Mouse (Mus musculus): ENCODE measurements around the gene Slc24a3. TPM values are rescaled to one million over a fixed set of nuclear protein-coding genes. Genes with fewer than 3 reads are reported as not detected.

Slc24a3 gene
- polyA plus RNA-seq, 1 experiment from 2014 or later: 3.1 TPM

- no peaks in the 10 kb centered on the region for H3K9me3 ChIP-seq (ENCODE audit: control insufficient read depth, low read length)
- no peak overlapping the region for H3K9ac ChIP-seq (ENCODE audit: low read depth, low read length)
- no peaks in the 10 kb centered on the region for H3K36me3 ChIP-seq (ENCODE audit: control insufficient read depth, insufficient read depth, low read length)
- no peak overlapping the region for H3K27ac ChIP-seq (ENCODE audit: low read length)
- no peaks in the 10 kb centered on the region for H3K27me3 ChIP-seq (replicated peaks; ENCODE audit: control insufficient read depth, insufficient read depth, low read length)
- 61% methylated on average over 8 of the region's 8 CpGs for WGBS
- no peak overlapping the region for H3K4me2 ChIP-seq (ENCODE audit: low read depth, low read length)
- peak; percentile 44 for ATAC-seq
- no peaks in the 10 kb centered on the region for H3K4me1 ChIP-seq (ENCODE audit: control insufficient read depth, insufficient read depth, low read length)
- H3K4me3 ChIP-seq (ENCODE audit: low read length): no peak overlapping the region
Measured at GRCm38 (mm10) chr2:145588009-145588737, 420.6 kb downstream of the Slc24a3 start.

GRCm38 (mm10) chr2:145591881-145592280 lies 424.3 kb downstream of the Slc24a3 start:
- H3K4me2 ChIP-seq (ENCODE audit: low read depth, low read length): no peak overlapping the region
- WGBS: 81% methylated on average over 8 of the region's 8 CpGs
- no peak overlapping the region for H3K9ac ChIP-seq (ENCODE audit: low read depth, low read length)
- H3K27me3 ChIP-seq (replicated peaks; ENCODE audit: control insufficient read depth, insufficient read depth, low read length): no peaks in the 10 kb centered on the region
- no peak for ATAC-seq
- H3K27ac ChIP-seq (ENCODE audit: low read length): no peak overlapping the region
- H3K36me3 ChIP-seq (ENCODE audit: control insufficient read depth, insufficient read depth, low read length): no peaks in the 10 kb centered on the region
- H3K4me3 ChIP-seq (ENCODE audit: low read length): no peak overlapping the region
- H3K9me3 ChIP-seq (ENCODE audit: control insufficient read depth, low read length): no peaks in the 10 kb centered on the region
- H3K4me1 ChIP-seq (ENCODE audit: control insufficient read depth, insufficient read depth, low read length): no peaks in the 10 kb centered on the region

GRCm38 (mm10) chr2:145593649-145594347 lies 426.2 kb downstream of the Slc24a3 start:
- Histone ChIP-seq H3K9me3 (ENCODE audit: control insufficient read depth, low read length) (no peaks in the 10 kb centered on the region), H3K9ac (ENCODE audit: low read depth, low read length) (no peak overlapping the region), H3K4me3 (ENCODE audit: low read length) (no peak overlapping the region), H3K27me3 (replicated peaks; ENCODE audit: control insufficient read depth, insufficient read depth, low read length) (no peaks in the 10 kb centered on the region), H3K36me3 (ENCODE audit: control insufficient read depth, insufficient read depth, low read length) (no peaks in the 10 kb centered on the region), H3K4me1 (ENCODE audit: control insufficient read depth, insufficient read depth, low read length) (no peaks in the 10 kb centered on the region), H3K4me2 (ENCODE audit: low read depth, low read length) (no peak overlapping the region), H3K27ac (ENCODE audit: low read length) (no peak overlapping the region)
- ATAC-seq: no peak
- 72% methylated on average over 3 of the region's 3 CpGs for WGBS

- H3K36me3 ChIP-seq (ENCODE audit: control insufficient read depth, insufficient read depth, low read length): no peaks in the 10 kb centered on the region
- H3K4me3 ChIP-seq (ENCODE audit: low read length): no peak overlapping the region
- whole genome bisulfite sequencing: 61% methylated on average over 5 of the region's 5 CpGs
- no peaks in the 10 kb centered on the region for H3K9me3 ChIP-seq (ENCODE audit: control insufficient read depth, low read length)
- H3K9ac ChIP-seq (ENCODE audit: low read depth, low read length): no peak overlapping the region
- no peaks in the 10 kb centered on the region for H3K27me3 ChIP-seq (replicated peaks; ENCODE audit: control insufficient read depth, insufficient read depth, low read length)
- H3K4me1 ChIP-seq (ENCODE audit: control insufficient read depth, insufficient read depth, low read length): no peaks in the 10 kb centered on the region
- H3K4me2 ChIP-seq (ENCODE audit: low read depth, low read length): no peak overlapping the region
- peak; percentile 52 for ATAC-seq
- H3K27ac ChIP-seq (ENCODE audit: low read length): no peak overlapping the region
Measured at GRCm38 (mm10) chr2:145597866-145598265, 430.3 kb downstream of the Slc24a3 start.

GRCm38 (mm10) chr2:145607844-145608243 lies 440.3 kb downstream of the Slc24a3 start:
- Histone ChIP-seq H3K9me3 (ENCODE audit: control insufficient read depth, low read length) (no peaks in the 10 kb centered on the region), H3K9ac (ENCODE audit: low read depth, low read length) (no peak overlapping the region), H3K27ac (ENCODE audit: low read length) (no peak overlapping the region), H3K4me3 (ENCODE audit: low read length) (no peak overlapping the region), H3K36me3 (ENCODE audit: control insufficient read depth, insufficient read depth, low read length) (no peaks in the 10 kb centered on the region), H3K4me1 (ENCODE audit: control insufficient read depth, insufficient read depth, low read length) (no peaks in the 10 kb centered on the region), H3K27me3 (replicated peaks; ENCODE audit: control insufficient read depth, insufficient read depth, low read length) (no peaks in the 10 kb centered on the region), H3K4me2 (ENCODE audit: low read depth, low read length) (no peak overlapping the region)
- ATAC-seq: no peak
- 91% methylated on average over 5 of the region's 5 CpGs for WGBS

- Histone ChIP-seq H3K27ac (ENCODE audit: low read length) (no peak overlapping the region), H3K36me3 (ENCODE audit: control insufficient read depth, insufficient read depth, low read length) (no peaks in the 10 kb centered on the region), H3K27me3 (replicated peaks; ENCODE audit: control insufficient read depth, insufficient read depth, low read length) (no peaks in the 10 kb centered on the region), H3K4me3 (ENCODE audit: low read length) (no peak overlapping the region), H3K4me1 (ENCODE audit: control insufficient read depth, insufficient read depth, low read length) (no peaks in the 10 kb centered on the region), H3K9ac (ENCODE audit: low read depth, low read length) (no peak overlapping the region), H3K4me2 (ENCODE audit: low read depth, low read length) (no peak overlapping the region), H3K9me3 (ENCODE audit: control insufficient read depth, low read length) (no peaks in the 10 kb centered on the region)
- WGBS: 42% methylated on average over 15 of the region's 15 CpGs
- ATAC-seq: no peak
Measured at GRCm38 (mm10) chr2:145610796-145611705, 443.5 kb downstream of the Slc24a3 start.

- no peak overlapping the region for H3K27ac ChIP-seq (ENCODE audit: low read length)
- no peak overlapping the region for H3K4me3 ChIP-seq (ENCODE audit: low read length)
- H3K4me2 ChIP-seq (ENCODE audit: low read depth, low read length): no peak overlapping the region
- H3K27me3 ChIP-seq (replicated peaks; ENCODE audit: control insufficient read depth, insufficient read depth, low read length): no peaks in the 10 kb centered on the region
- H3K36me3 ChIP-seq (ENCODE audit: control insufficient read depth, insufficient read depth, low read length): no peaks in the 10 kb centered on the region
- H3K9ac ChIP-seq (ENCODE audit: low read depth, low read length): no peak overlapping the region
- no peak for ATAC-seq
- WGBS: 63% methylated on average over 8 of the region's 8 CpGs
- H3K4me1 ChIP-seq (ENCODE audit: control insufficient read depth, insufficient read depth, low read length): no peaks in the 10 kb centered on the region
- no peaks in the 10 kb centered on the region for H3K9me3 ChIP-seq (ENCODE audit: control insufficient read depth, low read length)
Measured at GRCm38 (mm10) chr2:145612937-145613336, 445.4 kb downstream of the Slc24a3 start.

- H3K36me3 ChIP-seq (ENCODE audit: control insufficient read depth, insufficient read depth, low read length): no peaks in the 10 kb centered on the region
- H3K4me2 ChIP-seq (ENCODE audit: low read depth, low read length): no peak overlapping the region
- WGBS: 84% methylated on average over 8 of the region's 8 CpGs
Measured at GRCm38 (mm10) chr2:145613705-145614104, 446.2 kb downstream of the Slc24a3 start.

DNA sequence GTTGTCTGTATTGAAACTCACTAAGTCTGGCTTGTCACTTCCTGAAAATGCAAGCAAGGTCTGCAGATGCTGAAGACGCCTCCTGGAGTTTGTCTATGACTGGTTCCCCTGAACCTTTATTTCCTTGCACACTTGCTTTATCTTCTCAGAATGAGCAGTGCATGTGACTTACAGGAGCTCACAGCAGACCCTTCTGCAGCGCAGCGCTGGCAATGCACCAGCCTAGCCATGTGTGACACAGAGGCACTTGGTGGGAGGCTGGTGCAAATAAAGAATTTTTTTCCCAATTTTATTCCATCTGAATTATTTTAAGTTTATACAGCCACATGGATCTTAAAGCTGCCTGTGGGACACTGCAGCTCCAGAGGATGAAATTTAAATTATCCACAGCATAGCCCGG lies 452.1 kb downstream of the Slc24a3 start:
- Histone ChIP-seq H3K4me1 (ENCODE audit: control insufficient read depth, insufficient read depth, low read length) (peaks cover 8% of the 10 kb centered on the region; the same call in 1 of the 2 replicates), H3K4me2 (ENCODE audit: low read depth, low read length) (no peak overlapping the region), H3K27ac (ENCODE audit: low read length) (no peak overlapping the region), H3K9ac (ENCODE audit: low read depth, low read length) (no peak overlapping the region), H3K36me3 (ENCODE audit: control insufficient read depth, insufficient read depth, low read length) (no peaks in the 10 kb centered on the region), H3K4me3 (ENCODE audit: low read length) (no peak overlapping the region), H3K9me3 (ENCODE audit: control insufficient read depth, low read length) (no peaks in the 10 kb centered on the region), H3K27me3 (replicated peaks; ENCODE audit: control insufficient read depth, insufficient read depth, low read length) (no peaks in the 10 kb centered on the region)
- 70% methylated on average over 4 of the region's 4 CpGs for WGBS
- no peak for ATAC-seq

More at GRCm38 (mm10) chr2:145613705-145614104, 446.2 kb downstream of the Slc24a3 start:
- Histone ChIP-seq H3K27me3 (replicated peaks; ENCODE audit: control insufficient read depth, insufficient read depth, low read length) (no peaks in the 10 kb centered on the region), H3K4me1 (ENCODE audit: control insufficient read depth, insufficient read depth, low read length) (no peaks in the 10 kb centered on the region), H3K9ac (ENCODE audit: low read depth, low read length) (no peak overlapping the region), H3K4me3 (ENCODE audit: low read length) (no peak overlapping the region), H3K9me3 (ENCODE audit: control insufficient read depth, low read length) (no peaks in the 10 kb centered on the region), H3K27ac (ENCODE audit: low read length) (no peak overlapping the region)
- no peak for ATAC-seq

Data from intestine, embryonic 16.5 days (tissue).